Mouse (Mus musculus): ENCODE data around the gene Oscar. TPM values are rescaled to one million over a fixed set of nuclear protein-coding genes. Genes with fewer than 3 reads are reported as not detected.
A peak's percentile ranks its signal among the peaks of the same experiment; 100 is the strongest.

The Oscar gene
- polyA plus RNA-seq, 1 experiment from 2014 or later: not detected

GRCm38 (mm10) chr7:3630478-3630815 lies 14.5 kb upstream of the Oscar start:
- DNase-seq (no peak), ATAC-seq (no peak)
- Histone ChIP-seq H3K4me3 (ENCODE audit: low read depth, low read length) (peak overlapping the region; percentile 73), H3K9me3 (ENCODE audit: low read length) (no peaks in the 10 kb centered on the region), H3K27me3 (ENCODE audit: insufficient read depth, low read length) (no peaks in the 10 kb centered on the region), H3K9ac (replicated peaks) (peak overlapping the region; percentile 77), H3K27ac (ENCODE audit: low read depth) (peak overlapping the region; percentile 93; the same call in 1 of the 2 replicates), H3K4me1 (ENCODE audit: insufficient read depth) (peaks cover 14% of the 10 kb centered on the region), H3K4me2 (ENCODE audit: low read depth, low read length) (peak overlapping the region; percentile 83), H3K36me3 (replicated peaks; ENCODE audit: insufficient read depth, low read length) (peaks cover 22% of the 10 kb centered on the region)
- no peak for TF ChIP-seq CTCF (IDR thresholded peaks at IDR 0.05; ENCODE audit: low read depth)
- no peak for TF ChIP-seq EP300 (IDR thresholded peaks at IDR 0.05; ENCODE audit: low read depth)
- WGBS (ENCODE audit: insufficient replicate concordance): 50% methylated on average over 3 of the region's 3 CpGs

GRCm38 (mm10) chr7:3629543-3630477 lies 13.9 kb upstream of the Oscar start, which contains the start of the genes Tfpt and Prpf31:
Tfpt (minus strand) TSS chr7:3629929.
Prpf31 (plus strand) TSS chr7:3629985.
- peak; percentile 94 for ATAC-seq
- Histone ChIP-seq H3K4me3 (ENCODE audit: low read depth, low read length) (peak within 1 kb of the TSS; percentile 73), H3K4me1 (ENCODE audit: insufficient read depth) (peaks cover 14% of the 10 kb centered on the region), H3K36me3 (replicated peaks; ENCODE audit: insufficient read depth, low read length) (peaks cover 17% of the 10 kb centered on the region), H3K9ac (replicated peaks) (peak within 1 kb of the TSS; percentile 77), H3K4me2 (ENCODE audit: low read depth, low read length) (peak within 1 kb of the TSS; percentile 83), H3K9me3 (ENCODE audit: low read length) (no peaks in the 10 kb centered on the region), H3K27me3 (ENCODE audit: insufficient read depth, low read length) (no peaks in the 10 kb centered on the region), H3K27ac (ENCODE audit: low read depth) (peak within 1 kb of the TSS; percentile 93)
- peak; percentile 92 for DNase-seq
- 1% methylated on average over 47 of the region's 47 CpGs for WGBS (ENCODE audit: insufficient replicate concordance)
- TF ChIP-seq CTCF (IDR thresholded peaks at IDR 0.05; ENCODE audit: low read depth) (no peak), EP300 (IDR thresholded peaks at IDR 0.05; ENCODE audit: low read depth) (peak; percentile 88)

- ATAC-seq (peak; percentile 6; the same call in 1 of the 2 replicates), DNase-seq (no peak)
- WGBS (ENCODE audit: insufficient replicate concordance): 35% methylated on average over 4 of the region's 4 CpGs
- Histone ChIP-seq H3K27me3 (ENCODE audit: insufficient read depth, low read length) (no peaks in the 10 kb centered on the region), H3K4me2 (ENCODE audit: low read depth, low read length) (peak overlapping the region; percentile 83), H3K9ac (replicated peaks) (peak overlapping the region; percentile 77), H3K9me3 (ENCODE audit: low read length) (no peaks in the 10 kb centered on the region), H3K27ac (ENCODE audit: low read depth) (peak overlapping the region; percentile 93), H3K4me3 (ENCODE audit: low read depth, low read length) (peak overlapping the region; percentile 73), H3K36me3 (replicated peaks; ENCODE audit: insufficient read depth, low read length) (peaks cover 19% of the 10 kb centered on the region), H3K4me1 (ENCODE audit: insufficient read depth) (peaks cover 14% of the 10 kb centered on the region)
- TF ChIP-seq CTCF (IDR thresholded peaks at IDR 0.05; ENCODE audit: low read depth): no peak
- TF ChIP-seq EP300 (IDR thresholded peaks at IDR 0.05; ENCODE audit: low read depth): no peak
Observed at GRCm38 (mm10) chr7:3629030-3629429, 13.1 kb upstream of the Oscar start.

- no peaks in the 10 kb centered on the region for H3K9me3 ChIP-seq (ENCODE audit: low read length)
- H3K36me3 ChIP-seq (replicated peaks; ENCODE audit: insufficient read depth, low read length): peaks cover 22% of the 10 kb centered on the region
- H3K4me3 ChIP-seq (ENCODE audit: low read depth, low read length): peak within 1 kb of the TSS; percentile 75
- 1% methylated on average over 31 of the region's 32 CpGs for WGBS (ENCODE audit: insufficient replicate concordance)
- peak within 1 kb of the TSS; percentile 55 for H3K27ac ChIP-seq (ENCODE audit: low read depth)
- peak within 1 kb of the TSS; percentile 78 for H3K4me2 ChIP-seq (ENCODE audit: low read depth, low read length)
- ATAC-seq (peak; percentile 98), DNase-seq (peak; percentile 89)
- peaks cover 14% of the 10 kb centered on the region for H3K4me1 ChIP-seq (ENCODE audit: insufficient read depth)
- H3K27me3 ChIP-seq (ENCODE audit: insufficient read depth, low read length): no peaks in the 10 kb centered on the region
- peak within 1 kb of the TSS; percentile 75 for H3K9ac ChIP-seq (replicated peaks)
- TF ChIP-seq EP300 (IDR thresholded peaks at IDR 0.05; ENCODE audit: low read depth) (no peak), CTCF (IDR thresholded peaks at IDR 0.05; ENCODE audit: low read depth) (no peak)
Observed at GRCm38 (mm10) chr7:3617242-3617995, 1.5 kb upstream of the Oscar start, which contains the start of gene Ndufa3. Ndufa3 (plus strand) TSS chr7:3617373.

- peak overlapping the region; percentile 78 for H3K4me2 ChIP-seq (ENCODE audit: low read depth, low read length)
- H3K27me3 ChIP-seq (ENCODE audit: insufficient read depth, low read length): no peaks in the 10 kb centered on the region
- H3K9ac ChIP-seq (replicated peaks): no peak overlapping the region
- H3K36me3 ChIP-seq (replicated peaks; ENCODE audit: insufficient read depth, low read length): peaks cover 22% of the 10 kb centered on the region
- TF ChIP-seq EP300 (IDR thresholded peaks at IDR 0.05; ENCODE audit: low read depth) (peak; percentile 30; the same call in 1 of the 2 replicates), CTCF (IDR thresholded peaks at IDR 0.05; ENCODE audit: low read depth) (peak; percentile 68)
- peak overlapping the region; percentile 75 for H3K4me3 ChIP-seq (ENCODE audit: low read depth, low read length)
- ATAC-seq: peak; percentile 61
- peaks cover 14% of the 10 kb centered on the region for H3K4me1 ChIP-seq (ENCODE audit: insufficient read depth)
- no peak overlapping the region for H3K27ac ChIP-seq (ENCODE audit: low read depth)
- WGBS (ENCODE audit: insufficient replicate concordance): 33% methylated on average over 6 of the region's 6 CpGs
- no peak for DNase-seq
- no peaks in the 10 kb centered on the region for H3K9me3 ChIP-seq (ENCODE audit: low read length)
Observed at GRCm38 (mm10) chr7:3616389-3617241, 658 bp upstream of the Oscar start.
